8 mouse cellular contexts compared by ENCODE assay signal in the genomic region with DNA sequence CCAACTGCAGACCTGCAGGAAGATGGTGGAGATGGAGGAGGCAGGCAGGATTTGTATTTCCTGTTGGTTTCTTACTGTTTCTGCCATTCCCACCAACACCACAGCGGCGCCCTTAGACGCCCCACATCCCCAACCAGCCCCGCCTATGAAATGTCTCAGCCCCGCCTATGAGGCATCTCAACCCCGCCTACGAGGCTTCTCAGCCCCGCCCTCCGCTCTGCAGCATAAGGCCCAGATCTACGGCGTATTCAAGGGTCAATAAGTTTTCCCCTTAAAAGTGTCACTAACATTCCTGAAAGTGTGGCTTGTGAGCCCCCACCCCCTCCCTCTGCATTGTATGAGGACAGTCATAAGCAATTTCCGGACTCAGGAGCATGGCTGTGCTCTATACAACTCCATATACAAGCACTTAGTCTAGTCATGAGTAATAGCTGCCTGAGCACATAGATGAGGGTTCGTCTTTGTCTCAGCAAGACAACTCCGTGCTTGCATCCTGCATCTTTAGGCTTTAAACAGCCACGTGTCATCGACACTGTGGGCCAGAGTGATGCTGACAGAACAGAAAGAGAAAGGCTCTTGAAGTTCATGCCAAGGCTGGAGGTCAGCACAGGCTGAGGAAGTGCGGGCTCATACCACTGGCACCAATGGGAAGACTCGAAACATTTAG.
DNase-seq lines count a peak whose midpoint lies in the region; ATAC-seq lines count a peak whose summit lies in the region.

No protein-coding gene starts in this region.

- H3K9me3 ChIP-seq in embryonic facial prominence, embryonic 11.5 days (replicated peaks; ENCODE audit: control insufficient read depth, low read length) = no peaks in the 10 kb centered on the region

- ATAC-seq in embryonic facial prominence, embryonic 11.5 days (replicated peaks; ENCODE audit: insufficient number of reproducible peaks, low FRiP score, low TSS enrichment, low read depth) = no peak
- ATAC-seq in monocyte, adult 5-6 weeks (replicated peaks; ENCODE audit: insufficient number of reproducible peaks, low FRiP score, low TSS enrichment, poor library complexity, severe bottlenecking) = peak; percentile 55

- DNase-seq in kidney, adult 18-20 months = peak; percentile 21
- no peak for DNase-seq in kidney, adult 11 months
- peak; percentile 77 for DNase-seq in embryonic facial prominence, embryonic 11.5 days (ENCODE audit: low spot score)
- peak; percentile 39 to 53 for DNase-seq in kidney, postnatal 25 days
- peak; percentile 85 for DNase-seq in thymus, postnatal 4 days
- DNase-seq in ovary, postnatal 10 days (ENCODE audit: low spot score) = no peak
- DNase-seq in cerebellum, postnatal 14 days = no peak

- H3K4me2 ChIP-seq in embryonic facial prominence, embryonic 11.5 days (ENCODE audit: low read depth, low read length) = 0 out of 2 replicates have a peak overlapping the region, but pooled peaks have one; percentile 5

- no peak overlapping the region for H3K4me3 ChIP-seq in embryonic facial prominence, embryonic 11.5 days (ENCODE audit: low read depth, low read length)

- no peaks in the 10 kb centered on the region for H3K27me3 ChIP-seq in embryonic facial prominence, embryonic 11.5 days (ENCODE audit: control insufficient read depth, insufficient read depth, low read length)

- H3K4me1 ChIP-seq in embryonic facial prominence, embryonic 11.5 days (ENCODE audit: control insufficient read depth, insufficient read depth, low read length) = no peaks in the 10 kb centered on the region

- WGBS in embryonic facial prominence, embryonic 11.5 days = 30% methylated on average over 18 of the region's 18 CpGs

- no peak overlapping the region for H3K9ac ChIP-seq in embryonic facial prominence, embryonic 11.5 days (replicated peaks; ENCODE audit: low read length)

- H3K36me3 ChIP-seq in embryonic facial prominence, embryonic 11.5 days (replicated peaks; ENCODE audit: control insufficient read depth, insufficient read depth, low read depth, low read length) = no peaks in the 10 kb centered on the region

- no peak overlapping the region for H3K27ac ChIP-seq in embryonic facial prominence, embryonic 11.5 days (replicated peaks; ENCODE audit: low read depth, low read length)

Comparison
In these comparisons a context has a peak if more than half of its experiments do, and no peak if none do; other contexts are left out.
1. DNase-seq: peak in kidney, adult 18-20 months (single experiment), embryonic facial prominence, embryonic 11.5 days (single experiment), kidney, postnatal 25 days (2 of 2) and thymus, postnatal 4 days (single experiment); none in kidney, adult 11 months (single experiment), ovary, postnatal 10 days (single experiment) and cerebellum, postnatal 14 days (0 of 2).